Mouse (Mus musculus) retina, postnatal 7 days (tissue): ENCODE measurements around the gene Frmpd2.

Source experiments
- DNase-seq: peaks from one replicate; pipeline ENCODE4 v3.0.0-alpha.2; 2012; ENCODE audit warnings: low read depth, low spot score

Frmpd2 gene

DNA sequence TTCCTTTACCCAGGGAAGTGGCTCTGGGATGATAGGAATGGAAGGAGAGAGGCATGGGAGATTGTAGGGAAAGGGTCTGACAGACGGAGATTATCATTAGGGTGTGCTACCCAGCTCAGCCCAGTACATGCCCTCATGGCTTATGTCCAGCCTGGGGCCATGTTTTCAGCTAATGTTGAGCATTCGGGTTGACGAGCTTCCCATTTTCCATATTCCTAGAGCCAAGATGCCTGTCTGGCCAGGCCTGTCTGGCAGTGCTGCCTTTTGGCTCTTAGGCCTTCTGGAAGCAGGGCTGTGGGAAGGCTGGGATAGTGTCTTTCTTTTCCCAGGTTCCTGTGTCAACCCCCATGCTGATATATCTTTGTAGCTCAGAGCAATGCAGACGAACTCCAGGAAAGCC is 35.2 kb downstream of the Frmpd2 start:
- DNase-seq, result no peak

DNA sequence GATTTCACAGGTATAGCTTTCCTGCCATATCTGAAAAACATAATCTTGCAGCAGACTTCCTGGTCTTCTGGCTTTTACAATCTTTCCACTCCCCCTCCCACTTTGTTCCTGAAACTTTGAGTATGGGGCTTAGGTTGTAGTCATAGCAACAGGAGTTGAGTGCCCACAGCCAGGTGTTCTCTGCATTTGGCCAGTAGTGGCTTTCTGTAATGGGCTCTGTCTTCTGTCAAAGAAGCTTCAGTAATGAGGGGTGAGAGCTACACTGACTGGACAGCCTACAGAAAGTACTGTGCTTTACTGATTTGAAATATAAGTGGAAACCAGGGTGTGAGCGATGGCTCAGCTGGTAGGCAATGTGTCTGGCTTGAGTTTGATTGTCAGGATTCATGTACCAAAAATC is 37.2 kb downstream of the Frmpd2 start:
- DNase-seq, result no peak

- no peak for DNase-seq
Observed at GRCm38 (mm10) chr14:33513877-33514276, 42.4 kb downstream of the Frmpd2 start.

DNA sequence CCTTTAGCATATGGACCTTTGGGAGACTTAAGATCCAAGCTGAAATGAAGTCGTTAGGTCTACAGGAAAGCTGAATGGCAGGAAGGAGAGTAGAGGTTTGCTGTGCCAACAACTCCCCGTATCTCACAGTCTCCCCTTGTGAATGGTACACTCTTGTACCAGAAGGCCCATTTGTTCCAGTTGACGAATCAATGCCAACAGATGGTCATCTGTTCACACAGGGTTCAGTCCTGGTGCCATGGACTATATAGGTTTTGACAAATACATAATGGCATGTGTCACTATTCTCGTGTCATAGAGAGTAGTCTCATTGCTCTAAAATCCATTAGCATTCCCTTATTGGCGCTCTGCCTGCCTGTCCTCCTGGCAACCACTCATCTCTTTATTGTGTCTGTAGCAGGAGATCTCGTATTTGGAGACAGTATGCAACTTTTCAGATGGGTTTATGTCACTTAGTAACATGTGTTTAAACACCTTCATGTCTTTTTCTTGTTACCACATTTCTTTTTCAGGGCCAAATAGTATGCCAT is 43.3 kb downstream of the Frmpd2 start:
- DNase-seq, result no peak

DNA sequence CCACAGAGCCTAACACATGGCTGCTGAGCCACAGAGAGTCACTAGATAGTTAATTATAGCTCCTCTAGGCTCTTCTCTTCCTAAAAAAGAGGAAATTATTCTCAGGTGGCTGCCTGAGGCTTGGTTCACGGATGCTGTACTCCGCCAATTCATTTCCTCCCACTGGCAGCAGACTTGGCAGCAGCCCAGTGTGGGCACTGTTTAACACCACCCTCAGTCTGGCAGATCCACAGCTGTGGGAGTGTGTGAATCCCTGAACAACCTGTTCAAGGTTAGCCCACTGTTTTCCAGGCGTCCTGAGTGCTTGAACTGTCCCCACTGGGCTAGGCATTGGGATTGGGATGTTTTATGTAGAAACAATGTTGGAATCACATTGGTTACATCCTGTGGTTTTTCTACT is 50.0 kb downstream of the Frmpd2 start:
- DNase-seq, result no peak

- DNase-seq, result no peak
Observed at GRCm38 (mm10) chr14:33525272-33525983, 53.9 kb downstream of the Frmpd2 start.

GRCm38 (mm10) chr14:33526621-33527020 is 55.1 kb downstream of the Frmpd2 start:
- no peak for DNase-seq

DNA sequence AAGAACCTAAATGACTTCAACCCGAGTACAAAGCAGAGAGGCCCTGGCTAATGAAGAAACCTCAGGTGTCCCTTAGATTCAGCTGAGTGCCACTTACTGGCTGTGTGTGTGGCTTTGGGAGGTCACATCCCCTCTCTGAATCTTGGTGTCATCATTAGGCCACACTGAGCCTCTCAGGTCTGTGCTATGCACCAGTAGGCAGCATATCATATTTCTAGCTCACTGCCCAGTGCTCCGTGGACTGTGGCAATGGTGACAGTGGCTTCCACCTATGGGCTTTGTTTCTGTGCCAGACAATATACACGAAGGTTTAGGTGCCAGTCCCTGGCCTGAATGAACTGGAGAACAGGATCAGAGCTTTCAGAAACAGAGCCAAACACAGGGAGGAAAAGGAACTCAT is 56.4 kb downstream of the Frmpd2 start:
- DNase-seq, result no peak

GRCm38 (mm10) chr14:33531331-33531912 is 59.9 kb downstream of the Frmpd2 start:
- DNase-seq, result no peak

DNA sequence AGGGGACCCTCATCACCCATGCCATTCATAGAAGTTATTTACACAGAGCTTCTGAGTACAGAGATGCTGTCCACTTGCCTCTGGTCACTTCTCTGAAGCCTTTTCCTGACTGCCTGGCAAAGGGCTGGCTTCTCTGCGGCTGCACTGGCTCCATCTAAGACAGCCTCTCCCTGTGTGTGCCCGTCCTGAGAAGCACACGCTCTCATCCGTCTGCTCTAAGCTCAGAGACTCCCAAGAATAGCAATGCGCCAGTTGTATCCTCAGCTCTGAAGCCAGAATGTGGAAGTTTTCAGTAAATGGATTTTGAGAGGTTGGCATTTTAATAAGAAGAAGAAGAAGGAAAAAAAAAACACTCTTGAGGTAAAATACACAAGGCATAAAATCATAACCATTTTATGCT is 61.3 kb downstream of the Frmpd2 start:
- DNase-seq, result no peak

- no peak for DNase-seq
Observed at GRCm38 (mm10) chr14:33533516-33533915, 62.0 kb downstream of the Frmpd2 start.

- no peak for DNase-seq
Observed at GRCm38 (mm10) chr14:33535317-33535716, 63.8 kb downstream of the Frmpd2 start.

- no peak for DNase-seq
Observed at GRCm38 (mm10) chr14:33539559-33540167, 68.2 kb downstream of the Frmpd2 start.

GRCm38 (mm10) chr14:33545565-33546143 is 74.2 kb downstream of the Frmpd2 start:
- no peak for DNase-seq

- DNase-seq, result no peak
Observed at GRCm38 (mm10) chr14:33548650-33549049, 77.2 kb downstream of the Frmpd2 start.

GRCm38 (mm10) chr14:33549856-33550255 is 78.4 kb downstream of the Frmpd2 start:
- no peak for DNase-seq

DNA sequence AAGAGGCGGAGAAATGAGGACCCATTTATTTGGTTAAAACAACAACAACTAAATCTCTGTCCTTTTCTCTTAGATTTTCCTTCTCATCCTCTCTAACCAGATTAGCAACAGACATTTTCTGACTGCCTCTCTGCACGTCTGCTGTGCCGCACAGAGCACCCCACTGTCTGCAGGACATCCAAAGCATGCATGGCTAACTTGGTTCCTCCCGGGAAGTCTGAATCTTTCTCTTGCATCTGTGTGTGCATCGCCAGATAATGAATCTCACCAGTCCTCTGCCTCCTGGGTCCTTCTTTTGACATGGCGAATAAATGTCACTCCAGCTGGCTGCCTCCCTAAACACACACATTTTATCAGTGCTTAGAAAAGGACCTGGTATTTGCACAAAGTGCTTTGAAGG is 99.2 kb downstream of the Frmpd2 start:
- no peak for DNase-seq

DNA sequence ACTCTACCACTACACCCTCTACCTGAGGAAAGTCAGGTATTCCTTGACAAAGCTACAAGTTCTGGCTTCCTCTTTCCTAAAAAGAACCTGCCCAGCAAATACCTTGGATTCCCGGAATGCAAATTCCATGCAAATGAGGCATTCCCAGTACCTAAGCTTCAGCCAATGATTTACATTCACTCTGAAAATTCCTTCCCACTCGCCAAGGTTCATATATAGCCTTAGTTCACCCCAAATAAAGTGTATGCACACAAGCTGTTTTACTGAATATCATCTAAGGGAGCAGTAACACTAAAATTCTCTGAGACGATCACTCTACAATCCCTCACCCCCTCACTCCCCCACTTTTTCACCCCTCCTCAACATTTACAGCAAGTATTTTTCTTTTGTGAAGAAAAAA is 102.1 kb downstream of the Frmpd2 start:
- no peak for DNase-seq

GRCm38 (mm10) chr14:33579771-33580484 is 108.4 kb downstream of the Frmpd2 start:
- no peak for DNase-seq

- DNase-seq, result no peak
Observed at GRCm38 (mm10) chr14:33588951-33589350, 117.5 kb downstream of the Frmpd2 start, which contains the start of gene Ptpn20. Gene Ptpn20 (plus strand): TSS chr14:33589207.

DNA sequence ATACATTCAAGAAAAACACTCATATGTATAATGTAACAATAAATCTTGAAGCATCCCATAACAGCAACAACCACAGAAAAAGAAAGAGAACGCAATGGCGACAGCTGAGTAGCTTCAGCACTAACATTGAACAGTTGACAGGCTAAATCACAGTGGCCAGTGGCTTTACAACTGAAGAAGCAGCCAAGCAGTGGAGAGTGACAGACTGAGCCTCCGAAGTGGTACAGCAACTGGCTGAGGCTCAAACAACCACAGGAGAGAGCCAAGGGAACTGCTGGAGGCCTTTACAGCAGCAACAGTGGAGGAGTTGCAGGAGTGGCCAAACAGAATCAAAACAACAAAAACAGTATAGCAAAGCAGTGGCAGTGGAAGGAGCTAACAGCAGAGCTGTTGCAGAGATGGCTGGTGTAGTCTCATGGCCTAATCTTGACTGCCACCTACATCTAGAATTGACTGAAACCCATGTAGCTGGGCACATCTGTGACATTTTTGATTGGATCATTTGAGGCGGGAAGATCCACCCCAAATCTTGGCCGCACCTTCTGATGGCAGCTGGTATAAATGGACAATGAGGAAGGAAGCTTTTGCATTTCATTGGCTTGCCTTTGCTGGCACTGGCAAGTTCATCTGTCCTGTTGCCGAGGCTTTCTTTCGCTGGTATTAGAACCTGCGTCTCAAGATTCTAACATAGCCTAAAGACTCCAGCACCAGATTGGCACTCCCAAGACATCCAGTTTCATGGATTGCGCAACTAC is 127.1 kb downstream of the Frmpd2 start:
- DNase-seq, result no peak
